Mouse (Mus musculus) ES-E14 (cell line): ENCODE results near the gene Frmd5. TPM values are rescaled to one million over a fixed set of nuclear protein-coding genes. Genes with fewer than 3 reads are reported as not detected.
"Not testable (repeated sequence)": the region's sequence is repeated elsewhere in the genome, so short reads cannot be mapped to it uniquely, and the experiment has no call there.

ENCODE experiments used
- DNase-seq: peaks from one replicate; pipeline ENCODE4 v3.0.0-alpha.2; 2013; ENCODE audit warnings: low read depth, low spot score
- H3K27ac ChIP-seq: 2 replicates; pipeline ENCODE4 v1.5.1; 2012; ENCODE audit warnings: low read depth, mild to moderate bottlenecking, low read length, moderate library complexity, mixed read lengths; ENCODE audit not compliant: poor library complexity, insufficient read depth, severe bottlenecking
- H3K36me3 ChIP-seq: 2 replicates; pipeline ENCODE4 v1.6.1; 2012; ENCODE audit warnings: mild to moderate bottlenecking, low read length, moderate library complexity, mixed read lengths; ENCODE audit not compliant: control insufficient read depth, poor library complexity, insufficient read depth, severe bottlenecking
- H3K4me1 ChIP-seq, 2 experiments: fragments of 150-350 bp in 1 of 2; sonication (generic) in 1 of 2; 2 replicates each; pipeline ENCODE4 v1.6.1; 2012; ENCODE audit warnings: low read length in 2 of 2, mild to moderate bottlenecking in 1 of 2, mixed read lengths in 1 of 2; ENCODE audit not compliant: control insufficient read depth in 2 of 2, insufficient read depth in 2 of 2, poor library complexity in 1 of 2
- H3K4me3 ChIP-seq, 2 experiments: fragments of 150-350 bp in 1 of 2; sonication (generic) in 1 of 2; 2 replicates each; pipeline ENCODE4 v1.5.1; 2012; ENCODE audit warnings: low read length in 2 of 2, low read depth in 1 of 2, mild to moderate bottlenecking in 1 of 2, mixed read lengths in 1 of 2; ENCODE audit not compliant: insufficient read depth in 1 of 2, poor library complexity in 1 of 2, severe bottlenecking in 1 of 2
- H3K9ac ChIP-seq: 2 replicates; pipeline ENCODE4 v1.6.1; 2012; ENCODE audit warnings: low read depth, mild to moderate bottlenecking, low read length, mixed read lengths; ENCODE audit not compliant: poor library complexity, insufficient read depth, severe bottlenecking
- H3K9me3 ChIP-seq: fragments of 150-350 bp; sonication (generic); 2 replicates; pipeline ENCODE4 v1.6.1; 2012; ENCODE audit warnings: low read depth, mild to moderate bottlenecking, low read length; ENCODE audit not compliant: control insufficient read depth, insufficient read depth
- CHD2 ChIP-seq: IDR thresholded peaks from 2 replicates; pipeline ENCODE4 v1.6.1; 2014; ENCODE audit warnings: mild to moderate bottlenecking, low read depth, low read length, inconsistent platforms
- HCFC1 ChIP-seq: IDR thresholded peaks from 2 replicates; pipeline ENCODE4 v1.6.1; 2012; ENCODE audit warnings: low read length, inconsistent platforms, borderline replicate concordance; ENCODE audit not compliant: insufficient read depth
- MAFK ChIP-seq: IDR thresholded peaks from 2 replicates; pipeline ENCODE4 v1.6.1; 2014; ENCODE audit warnings: mild to moderate bottlenecking, low read depth, low read length, inconsistent platforms; ENCODE audit not compliant: insufficient read depth
- ZC3H11A ChIP-seq: IDR thresholded peaks from 2 replicates; pipeline ENCODE4 v1.6.1; 2012; ENCODE audit warnings: low read depth, mild to moderate bottlenecking, inconsistent platforms, low read length, borderline replicate concordance
- ZNF384 ChIP-seq: IDR thresholded peaks from 2 replicates; pipeline ENCODE4 v1.6.1; 2012; ENCODE audit warnings: low read depth, low read length, inconsistent platforms
- in situ Hi-C, 2 experiments: fragments of 600-800 bp; cut with MboI; formaldehyde crosslinking; loops; one replicate each; pipeline ENCODE4 v1.15.1; 2025; ENCODE audit warnings: low sequenced_read_pairs in 2 of 2, inconsistent platforms in 1 of 2; ENCODE audit not compliant: unreplicated experiment in 2 of 2
- total RNA-seq: library from RNA; depleted of rRNA; stranded (reverse); fragments of 300-350 nt; gene quantifications from 2 replicates; pipeline ENCODE4 v1.2.3, GENCODE M21; 2012

Gene Frmd5
- total RNA-seq, 1 experiment = 4.8 TPM

DNA sequence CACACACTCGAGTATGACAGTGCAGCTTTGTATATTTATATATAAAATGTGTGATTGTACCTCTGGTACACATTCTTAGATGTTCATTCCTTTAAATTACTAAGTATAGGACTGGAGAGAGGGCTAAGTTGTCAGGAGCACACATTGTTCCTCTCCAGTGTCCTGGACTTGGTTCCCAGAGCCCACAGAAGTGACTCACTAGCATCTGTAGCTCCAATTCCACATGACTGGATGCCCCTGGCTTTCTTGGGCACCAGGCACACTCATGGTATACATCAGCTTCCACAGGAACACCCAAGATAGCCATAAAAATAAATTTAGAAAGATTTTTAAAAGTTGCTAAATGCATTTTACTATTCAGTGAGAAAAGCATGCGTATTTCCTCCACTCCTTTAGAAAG is 281.8 kb downstream of the Frmd5 start:
- no peaks in the 10 kb centered on the region for H3K9me3 ChIP-seq
- no peak overlapping the region for H3K27ac ChIP-seq
- in situ Hi-C loops = no loop called here
- H3K4me3 ChIP-seq = no peak overlapping the region
- H3K4me1 ChIP-seq = peaks cover 0 to 8% of the 10 kb centered on the region in 2 experiments; a peak in 3 of 4 replicates
- TF ChIP-seq ZC3H11A (no peak), ZNF384 (no peak), MAFK (no peak), HCFC1 (no peak)
- H3K9ac ChIP-seq = no peak overlapping the region
- no peak for DNase-seq
- peaks cover 12% of the 10 kb centered on the region for H3K36me3 ChIP-seq

DNA sequence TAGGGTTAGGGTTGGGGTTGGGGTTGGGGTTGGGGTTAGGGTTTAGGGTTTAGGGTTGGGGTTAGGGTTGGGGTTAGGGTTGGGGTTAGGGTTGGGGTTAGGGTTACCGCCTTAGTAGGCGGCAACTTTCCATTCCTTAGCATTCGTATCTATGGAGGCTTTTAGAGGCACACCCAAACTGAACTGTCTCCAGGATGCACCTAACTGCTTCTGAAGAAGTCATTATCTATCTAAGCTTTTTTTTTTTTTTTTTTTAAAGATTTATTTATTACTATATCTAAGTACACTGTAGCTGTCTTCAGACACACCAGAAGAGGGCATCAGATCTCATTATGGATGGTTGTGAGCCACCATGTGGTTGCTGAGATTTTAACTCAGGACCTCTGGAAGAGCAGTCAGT is 284.1 kb downstream of the Frmd5 start:
- H3K27ac ChIP-seq, H3K4me3 ChIP-seq, H3K4me1 ChIP-seq, in situ Hi-C loops, DNase-seq, H3K9ac ChIP-seq, H3K9me3 ChIP-seq: not testable (repeated sequence)
- peaks cover 12% of the 10 kb centered on the region for H3K36me3 ChIP-seq
- TF ChIP-seq ZNF384 = peak; percentile 51; the same call in 1 of the 2 replicates

DNA sequence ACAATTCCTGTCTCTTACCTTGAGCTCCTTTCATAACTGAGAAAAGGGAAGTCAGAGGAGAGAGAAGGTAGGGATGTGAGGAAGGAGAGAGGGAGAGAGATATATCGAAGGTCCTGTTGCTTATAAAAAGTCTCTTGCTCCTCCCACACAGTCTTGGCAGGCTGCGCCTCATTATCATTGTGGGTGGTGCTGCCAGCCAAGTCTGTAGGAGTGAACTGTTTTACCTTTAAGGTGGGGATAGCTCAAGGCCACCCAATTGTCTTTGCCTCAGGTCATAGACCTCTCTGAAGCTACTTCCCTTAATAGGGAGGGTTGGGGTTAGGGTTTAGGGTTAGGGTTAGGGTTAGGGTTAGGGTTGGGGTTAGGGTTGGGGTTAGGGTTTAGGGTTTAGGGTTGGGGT is 284.9 kb downstream of the Frmd5 start:
- DNase-seq = peak; percentile 69
- TF ChIP-seq ZC3H11A = no peak
- TF ChIP-seq HCFC1 = no peak
- TF ChIP-seq CHD2 = no peak
- no peak for TF ChIP-seq ZNF384
- no peak for TF ChIP-seq MAFK
- Histone ChIP-seq H3K27ac (no peak overlapping the region; the same call in 1 of the 2 replicates), H3K36me3 (peaks cover 12% of the 10 kb centered on the region), H3K9me3 (no peaks in the 10 kb centered on the region), H3K4me3 (no peak overlapping the region), H3K4me1 (peaks cover 0 to 8% of the 10 kb centered on the region in 2 experiments; a peak in 3 of 4 replicates), H3K9ac (no peak overlapping the region)
- in situ Hi-C loops = no loop called here

DNA sequence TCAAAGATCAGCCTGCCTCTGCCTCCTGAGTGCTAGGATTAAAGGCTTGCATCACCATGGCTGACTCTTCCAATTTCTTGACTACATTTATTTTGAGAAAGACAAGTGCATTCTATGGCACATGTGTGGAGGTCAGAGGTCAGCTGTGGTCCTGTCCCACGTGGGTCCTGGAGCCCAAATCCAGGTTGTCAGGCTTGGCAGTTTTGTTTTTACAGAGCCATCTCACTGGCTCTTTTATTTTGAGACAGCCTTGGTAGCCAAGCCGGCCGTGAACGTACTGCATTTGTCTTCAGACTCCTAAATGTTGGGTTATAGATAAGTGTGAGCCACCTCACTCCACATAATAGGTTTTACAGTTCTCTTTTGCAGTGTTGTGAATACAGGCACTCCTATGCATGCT is 288.2 kb downstream of the Frmd5 start:
- H3K4me3 ChIP-seq, H3K27ac ChIP-seq, H3K9me3 ChIP-seq, in situ Hi-C loops, DNase-seq, H3K9ac ChIP-seq: not testable (repeated sequence)
- Histone ChIP-seq H3K36me3 (peaks cover 14% of the 10 kb centered on the region), H3K4me1 (peaks cover 3 to 13% of the 10 kb centered on the region in 2 experiments; a peak in 3 of 4 replicates)

DNA sequence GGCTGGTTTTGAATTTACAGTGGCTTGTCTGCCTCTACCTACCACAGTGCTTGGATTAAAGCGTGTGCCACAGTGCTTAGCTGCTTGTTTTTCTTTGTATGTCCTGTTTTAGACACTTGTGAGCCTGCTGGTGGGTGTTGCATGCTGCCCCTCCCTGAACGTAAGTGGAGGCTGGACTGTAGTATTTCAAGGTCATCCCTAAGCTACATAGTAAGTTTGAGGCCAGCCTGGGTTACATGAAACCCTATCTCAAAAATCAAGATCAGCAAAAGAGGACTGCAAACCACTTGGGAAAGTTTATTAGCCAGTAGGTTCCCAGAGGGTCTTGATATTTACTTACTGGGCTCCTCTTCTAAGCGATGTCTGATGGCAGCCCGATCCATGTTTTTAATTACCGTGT is 288.8 kb downstream of the Frmd5 start:
- Histone ChIP-seq H3K36me3 (peaks cover 14% of the 10 kb centered on the region), H3K27ac (no peak overlapping the region), H3K9ac (no peak overlapping the region), H3K9me3 (no peaks in the 10 kb centered on the region), H3K4me3 (no peak overlapping the region), H3K4me1 (peaks cover 3 to 14% of the 10 kb centered on the region in 2 experiments; a peak in 3 of 4 replicates)
- no peak for TF ChIP-seq ZC3H11A
- TF ChIP-seq MAFK = no peak
- TF ChIP-seq ZNF384 = no peak
- no peak for TF ChIP-seq HCFC1
- no peak for TF ChIP-seq CHD2
- no peak for DNase-seq
- in situ Hi-C loops = no loop called here
